Mouse (Mus musculus): Measurements from ENCODE around the gene N4bp3.

- TF ChIP-seq CTCF (IDR thresholded peaks at IDR 0.05; ENCODE audit: low read depth): no peak
- TF ChIP-seq EP300 (IDR thresholded peaks at IDR 0.05; ENCODE audit: low read depth): no peak
Measured at GRCm38 (mm10) chr11:51640748-51641147, 9.9 kb downstream of the N4bp3 start.

Measured in liver, postnatal 0 days (tissue).